Mouse (Mus musculus): ENCODE data around the gene Zdhhc14. TPM values are rescaled to one million over a fixed set of nuclear protein-coding genes. Genes with fewer than 3 reads are reported as not detected.
A peak's percentile ranks its signal among the peaks of the same experiment; 100 is the strongest.

Gene Zdhhc14
- 1 to 10 TPM; 4.4 to 5.7 TPM for total RNA-seq (2021)
- long read RNA-seq, experiment 1, partial matches to known transcripts, result 2 of 9 reads
- long read RNA-seq, experiment 1, other reads (novel, unspliced or antisense), result 7 of 9 reads
- long read RNA-seq, experiment 2, partial matches to known transcripts, result 0 of 6 reads
- long read RNA-seq, experiment 2, other reads (novel, unspliced or antisense), result 4 of 6 reads

DNA sequence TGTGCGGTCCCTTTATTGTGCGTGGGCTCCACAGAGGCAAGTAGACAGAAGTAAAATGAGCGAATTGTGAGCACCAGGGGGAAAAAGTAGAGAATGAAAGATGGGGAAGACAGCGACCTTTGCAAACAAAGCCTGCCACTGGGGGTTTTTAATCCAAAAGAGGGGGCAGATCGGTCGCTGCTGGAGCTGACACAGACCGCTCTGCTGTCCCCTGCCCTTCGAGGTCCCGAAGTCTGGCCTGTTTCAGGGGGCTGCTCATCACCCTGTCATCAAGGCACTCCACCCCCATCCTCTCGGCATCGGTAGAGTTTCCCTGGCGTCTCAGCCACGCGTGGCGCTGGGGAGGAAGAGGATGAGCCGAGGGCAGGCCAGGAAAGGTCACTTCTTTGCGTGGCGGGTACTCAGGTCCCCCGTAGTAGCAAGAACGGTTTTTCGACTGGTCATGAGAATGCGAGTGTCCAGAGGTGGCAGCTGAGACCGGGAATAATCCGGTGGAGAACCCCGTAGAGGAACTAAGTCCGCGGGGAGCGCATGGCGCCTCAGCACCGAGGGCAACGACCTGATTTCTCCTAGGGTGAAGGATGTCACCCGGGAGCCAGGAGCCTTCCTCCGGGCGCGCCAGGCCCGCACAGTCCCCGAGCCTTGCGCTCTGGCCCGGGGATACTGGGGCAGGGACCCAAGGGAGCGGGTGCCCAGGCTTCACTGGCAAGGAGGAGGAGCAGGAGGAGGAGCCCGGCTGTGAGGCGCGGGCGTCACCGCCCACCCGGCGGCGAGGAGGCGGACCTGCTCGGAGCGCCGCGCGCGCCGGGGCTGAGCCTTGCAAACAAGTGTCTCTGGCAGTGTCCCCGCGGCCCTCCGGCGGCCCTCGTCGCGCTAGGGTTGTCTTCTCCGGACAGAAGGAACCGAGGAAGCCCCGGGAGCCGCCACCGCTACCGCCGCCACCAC lies at the start of gene Zdhhc14:
Gene Zdhhc14 (plus strand): TSS at position 757 of the 945 bp plus-strand sequence.
- DNase-seq, result peak; percentile 96 to 97

DNA sequence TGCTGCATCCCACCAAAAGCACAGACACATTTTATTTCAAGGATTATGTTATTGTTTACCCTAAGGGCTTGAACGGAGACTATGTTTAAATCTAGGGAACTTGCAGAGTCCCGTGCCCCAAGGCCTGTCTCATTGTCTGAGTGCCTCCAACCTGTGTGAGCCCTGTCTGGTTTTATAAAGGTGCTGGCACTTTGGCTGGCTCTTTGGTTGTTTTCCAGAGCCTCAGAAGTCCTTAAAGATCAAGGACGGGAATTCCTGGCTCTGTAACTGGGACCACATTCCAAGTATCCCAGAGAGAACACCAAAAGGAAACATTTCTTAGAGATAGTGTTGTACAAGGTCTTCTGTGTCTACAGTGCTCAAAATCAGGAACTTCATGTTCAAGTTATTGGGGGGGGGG lies 49.1 kb upstream of the Zdhhc14 start:
- DNase-seq, result peak in 1 of 2 experiments; percentile 24

DNA sequence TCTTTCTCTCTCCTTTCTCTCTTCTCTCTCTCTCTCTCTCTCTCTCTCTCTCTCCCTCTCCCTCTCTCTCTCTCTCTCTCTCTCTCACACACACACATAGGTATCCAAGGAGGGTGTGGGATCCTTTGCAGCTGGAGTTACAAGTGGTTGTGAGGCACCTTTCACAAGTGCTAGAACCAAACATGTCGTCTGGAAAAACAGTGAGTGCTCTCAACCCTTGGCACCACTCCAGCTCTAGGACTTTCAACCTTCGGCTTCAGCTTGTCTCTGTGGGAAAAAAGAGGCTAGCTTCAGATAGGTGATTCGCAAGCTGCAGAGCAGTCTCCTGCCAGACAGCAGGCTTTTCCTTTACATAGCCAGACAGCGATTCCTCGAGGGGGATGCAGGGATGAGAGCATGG lies 48.6 kb upstream of the Zdhhc14 start:
- DNase-seq, result peak; percentile 43 to 69

DNA sequence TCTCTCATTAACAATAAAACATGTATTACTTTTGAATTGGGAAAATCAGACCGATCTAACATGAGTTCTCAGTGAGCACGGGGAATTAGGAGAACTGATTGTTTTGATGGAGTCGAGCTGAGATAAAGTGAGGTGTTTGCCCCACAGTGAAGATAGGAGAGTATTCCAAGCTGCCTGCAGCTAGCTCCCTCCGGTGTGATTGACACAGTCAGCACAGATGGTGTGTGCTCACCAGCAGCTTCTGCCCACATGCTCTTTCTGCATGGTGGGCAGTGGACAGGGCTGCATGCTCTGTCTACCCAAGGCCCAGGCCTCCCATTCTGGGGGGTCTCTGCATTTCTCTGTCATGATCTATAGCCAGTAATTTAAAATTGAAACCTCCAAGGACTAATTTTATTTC lies 38.7 kb upstream of the Zdhhc14 start:
- no peak for DNase-seq

DNA sequence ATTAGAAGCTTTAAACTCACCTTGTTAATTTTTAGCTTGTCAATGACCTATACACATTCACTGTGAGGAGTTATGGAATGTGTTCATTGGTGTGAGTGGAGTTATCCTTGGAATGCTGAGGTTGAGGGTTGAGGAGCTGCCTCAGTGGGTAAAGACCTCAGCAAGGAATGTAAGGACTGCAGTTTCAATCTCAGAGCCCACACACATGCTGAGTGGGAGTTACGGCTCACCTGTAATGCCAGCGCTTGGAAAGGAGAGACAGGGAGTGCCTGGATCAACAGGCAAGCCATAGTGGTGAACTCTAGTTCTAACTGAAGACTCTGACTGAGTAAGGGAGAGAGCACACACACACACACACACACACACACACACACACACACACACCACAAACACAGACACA lies 28.4 kb upstream of the Zdhhc14 start:
- no peak for DNase-seq

DNA sequence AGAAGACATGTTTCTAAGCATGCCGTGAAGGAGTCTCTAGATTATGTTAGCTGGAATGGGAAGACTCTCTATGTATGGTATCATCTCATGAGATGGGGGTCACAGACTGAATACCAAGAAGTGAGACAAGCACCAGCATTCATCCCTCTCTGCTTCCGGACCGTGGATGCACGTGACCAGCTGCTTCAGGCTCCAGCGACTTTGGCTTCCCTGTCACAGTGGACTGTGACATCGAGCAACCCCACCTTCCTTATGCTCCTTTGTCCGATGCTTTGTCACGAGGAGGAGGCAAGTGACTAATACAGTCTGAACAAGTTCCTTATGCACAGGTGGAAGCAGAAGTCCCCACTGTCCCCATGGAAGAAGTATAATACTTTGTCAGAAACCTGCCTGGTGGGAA lies 25.6 kb upstream of the Zdhhc14 start:
- no peak for DNase-seq

DNA sequence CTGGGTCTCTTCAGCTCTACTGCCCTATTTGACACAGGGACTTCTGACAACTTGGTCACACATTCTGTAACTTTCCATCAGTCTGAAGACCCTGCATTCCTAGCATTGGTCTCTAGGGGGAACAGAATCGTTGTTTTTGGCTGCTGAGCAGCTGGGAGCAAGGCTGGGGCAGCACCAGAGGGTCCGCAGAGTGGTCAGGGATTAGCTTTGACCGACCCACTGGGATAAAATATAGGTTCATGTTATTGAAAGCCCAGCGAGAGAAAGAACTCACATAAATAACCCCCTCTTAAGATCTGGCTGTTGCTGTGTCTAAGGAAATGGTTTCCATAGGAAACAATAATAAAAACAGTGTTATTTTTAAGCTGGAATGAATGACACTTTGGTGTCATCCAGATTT lies 25.2 kb upstream of the Zdhhc14 start:
- DNase-seq, result no peak

DNA sequence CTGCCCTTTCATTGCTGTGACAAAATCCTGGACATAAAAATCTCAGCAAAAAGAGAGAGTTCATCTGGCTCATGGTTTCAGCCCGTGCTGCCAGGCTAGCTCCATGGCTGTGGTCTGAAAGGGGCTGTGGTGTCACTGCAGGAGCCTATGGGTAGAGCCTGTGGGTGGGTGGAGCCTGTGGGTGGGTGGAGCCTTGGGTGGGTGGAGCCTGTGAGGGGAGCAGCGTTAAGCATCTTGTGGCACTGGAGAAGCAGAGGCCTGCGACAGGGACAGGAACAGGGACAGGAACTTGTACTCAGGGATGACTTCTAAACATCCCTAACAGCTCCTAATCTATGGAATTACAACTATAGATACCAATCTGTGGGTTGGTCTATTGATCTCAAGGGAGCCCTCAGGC lies 20.1 kb upstream of the Zdhhc14 start:
- no peak for DNase-seq

DNA sequence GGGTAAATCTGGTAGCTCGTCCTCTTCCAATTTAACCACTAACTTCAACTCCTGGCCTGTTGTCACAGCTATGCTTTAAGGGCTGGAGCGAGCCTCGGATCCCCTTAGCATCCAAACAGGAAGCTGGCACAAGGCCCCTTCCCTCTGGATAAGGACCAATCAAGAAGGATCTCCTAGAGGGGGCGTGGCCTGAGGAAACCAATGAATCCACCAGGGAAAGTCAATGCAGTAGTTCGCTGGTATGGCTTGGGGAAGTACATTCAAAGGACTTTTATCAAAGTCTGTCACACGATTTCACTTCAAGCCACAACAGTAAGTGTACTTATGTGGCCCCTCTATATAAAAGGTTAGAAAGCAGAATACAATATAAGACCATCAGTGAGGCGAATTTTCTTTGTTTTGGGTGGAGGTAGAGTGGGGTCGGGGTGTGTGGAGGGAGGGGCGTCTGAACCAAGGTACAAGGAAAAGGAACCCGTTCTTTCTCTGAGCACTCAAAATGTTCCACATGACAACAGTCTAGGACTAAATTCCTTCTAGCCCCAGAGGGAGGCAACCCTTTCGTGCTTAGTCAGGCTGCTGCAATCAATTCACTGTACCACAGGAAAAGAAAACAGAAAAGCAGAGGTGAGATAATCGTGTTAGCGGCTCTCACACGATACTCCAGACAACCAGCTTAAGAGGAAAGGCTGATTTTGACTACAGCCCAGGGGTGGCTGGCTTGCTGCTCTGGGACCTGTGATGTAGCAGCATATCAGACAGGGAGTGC lies 16.2 kb upstream of the Zdhhc14 start:
- DNase-seq, result no peak

DNA sequence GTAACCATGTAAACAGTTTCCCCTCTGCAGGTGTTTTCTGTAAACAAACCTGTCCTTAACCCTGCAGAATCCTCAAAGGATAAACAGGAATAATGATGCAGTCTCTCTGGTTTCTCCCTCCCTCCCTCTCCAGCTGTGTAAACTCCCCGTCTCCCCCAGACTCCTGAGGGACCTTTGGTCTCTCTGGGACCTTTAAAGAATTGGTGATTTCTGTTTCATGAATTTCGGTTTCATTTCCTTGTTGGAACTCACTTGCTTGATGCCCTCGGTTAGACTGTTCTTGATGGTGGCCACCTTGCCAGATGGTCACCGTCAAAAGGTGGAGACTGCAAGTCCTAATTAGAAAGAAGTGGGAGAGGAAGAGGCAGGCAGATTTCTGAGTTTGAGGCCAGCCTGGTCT lies 8.9 kb upstream of the Zdhhc14 start:
- DNase-seq, result no peak

DNA sequence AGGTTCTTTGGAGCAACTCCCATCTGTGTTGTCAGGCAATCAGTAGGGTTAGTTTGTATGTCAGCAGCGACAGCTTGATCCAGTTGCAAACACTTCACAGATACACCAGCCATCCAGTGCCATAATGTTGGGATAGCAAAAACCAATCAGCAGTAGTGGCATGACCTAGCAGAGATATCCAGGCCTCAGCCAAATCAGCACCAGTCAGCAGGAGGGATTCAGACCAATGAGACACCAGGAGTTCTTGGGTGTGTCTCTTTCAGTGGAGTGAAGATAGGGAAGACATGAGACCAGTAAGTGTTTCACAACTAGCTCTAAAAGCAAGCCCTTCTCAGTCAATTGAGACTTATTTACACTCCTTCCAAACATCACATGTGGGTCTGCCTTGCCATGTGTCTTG lies 7.7 kb upstream of the Zdhhc14 start:
- DNase-seq, result no peak

DNA sequence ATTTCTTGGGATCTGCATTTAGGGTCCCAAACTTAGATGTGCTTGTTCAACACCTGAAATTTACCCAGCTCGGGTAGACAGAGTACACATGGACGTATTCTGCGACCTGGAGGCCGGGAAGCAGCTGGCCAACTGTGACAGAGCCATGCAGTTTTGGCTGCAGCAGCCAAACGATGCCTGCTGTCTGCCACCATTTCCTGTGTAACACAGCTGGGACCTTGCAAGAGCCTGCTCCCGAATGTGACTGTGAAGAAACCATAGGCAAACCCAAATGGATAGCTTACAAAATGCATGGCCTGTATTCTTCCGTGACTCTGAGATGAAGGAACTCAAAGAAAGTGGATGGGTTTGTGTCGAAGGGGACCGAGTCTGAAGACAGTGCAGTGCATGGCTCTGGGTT lies 4.2 kb upstream of the Zdhhc14 start:
- DNase-seq, result no peak

DNA sequence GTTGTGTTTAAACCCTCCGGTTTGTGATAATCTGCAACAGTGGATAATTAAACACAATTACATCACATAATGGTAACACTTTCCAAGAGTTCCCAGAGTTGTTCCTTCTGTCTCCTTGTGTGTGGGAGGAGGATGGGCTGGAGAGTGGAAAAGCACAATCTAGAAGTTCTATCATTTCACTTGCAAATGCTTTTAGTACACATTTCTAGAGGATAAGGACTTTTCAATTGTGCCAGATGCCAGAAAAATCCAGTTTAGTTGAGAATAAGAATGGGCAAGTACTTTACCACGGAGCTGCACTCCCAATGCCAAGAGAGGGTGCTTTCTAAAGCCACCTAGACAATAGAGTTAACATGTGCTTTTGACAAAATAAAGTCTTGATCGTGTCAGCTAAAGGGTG lies 2.0 kb upstream of the Zdhhc14 start:
- no peak for DNase-seq

DNA sequence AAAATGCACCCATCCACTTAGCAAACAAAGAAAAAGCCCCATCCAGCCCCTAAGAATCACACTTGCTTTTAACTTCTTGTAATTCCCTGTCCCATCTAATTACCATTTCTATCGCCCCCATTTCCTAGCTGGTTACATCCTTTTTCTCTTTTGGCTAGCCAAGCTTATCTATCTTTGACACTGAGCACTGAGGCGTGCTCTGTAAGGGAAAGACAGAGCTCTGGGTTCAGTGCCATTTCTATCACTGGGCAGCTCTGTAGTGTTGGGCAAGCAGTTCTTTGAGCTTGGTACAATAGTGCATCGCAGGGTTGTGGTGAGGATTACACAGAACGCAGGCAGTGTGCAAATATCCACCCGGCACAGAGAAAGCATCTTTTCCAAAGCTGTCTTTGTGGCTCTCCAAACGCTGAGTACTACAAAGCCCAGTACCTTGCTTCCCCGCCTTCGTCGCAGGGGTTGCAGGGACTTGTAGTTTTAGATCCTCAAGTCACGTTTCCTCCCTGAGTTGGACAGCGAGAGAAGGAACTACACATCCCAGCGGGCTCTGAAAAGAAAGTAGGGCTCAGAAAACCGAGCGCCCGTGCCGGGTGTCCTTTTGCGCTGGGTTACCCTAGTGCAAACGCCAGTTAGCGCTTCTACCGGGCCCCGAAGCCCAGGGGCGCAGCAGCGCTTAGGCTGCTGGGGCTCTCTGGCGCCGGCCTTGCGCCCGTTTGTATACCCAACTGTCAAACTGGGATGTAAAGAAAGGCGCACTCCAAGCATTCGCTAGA lies 1.1 kb upstream of the Zdhhc14 start:
- peak; percentile 91 to 93 for DNase-seq

DNA sequence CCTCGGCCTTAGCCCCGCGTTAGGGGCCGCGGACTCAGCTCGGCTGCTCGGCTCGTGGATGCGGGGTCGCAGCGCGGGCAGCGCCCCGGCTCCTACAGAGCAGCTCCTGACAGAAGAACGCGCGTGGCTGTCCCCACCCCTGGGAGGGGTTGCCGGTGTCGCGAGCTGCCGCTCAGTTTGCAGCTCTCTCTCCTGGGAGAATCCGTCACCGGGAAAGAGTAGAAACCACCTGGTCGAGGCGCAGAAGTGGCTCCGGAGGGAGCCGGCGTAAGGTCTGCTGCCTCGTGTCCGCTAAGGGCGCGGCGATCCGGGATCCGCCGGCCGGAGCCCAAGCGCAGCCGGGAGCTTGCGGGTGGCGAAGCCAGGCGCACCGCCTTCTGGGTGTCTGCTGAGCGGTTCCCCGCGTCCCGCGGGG lies 396 bp downstream of the Zdhhc14 start:
- DNase-seq, result peak; percentile 71 to 75

DNA sequence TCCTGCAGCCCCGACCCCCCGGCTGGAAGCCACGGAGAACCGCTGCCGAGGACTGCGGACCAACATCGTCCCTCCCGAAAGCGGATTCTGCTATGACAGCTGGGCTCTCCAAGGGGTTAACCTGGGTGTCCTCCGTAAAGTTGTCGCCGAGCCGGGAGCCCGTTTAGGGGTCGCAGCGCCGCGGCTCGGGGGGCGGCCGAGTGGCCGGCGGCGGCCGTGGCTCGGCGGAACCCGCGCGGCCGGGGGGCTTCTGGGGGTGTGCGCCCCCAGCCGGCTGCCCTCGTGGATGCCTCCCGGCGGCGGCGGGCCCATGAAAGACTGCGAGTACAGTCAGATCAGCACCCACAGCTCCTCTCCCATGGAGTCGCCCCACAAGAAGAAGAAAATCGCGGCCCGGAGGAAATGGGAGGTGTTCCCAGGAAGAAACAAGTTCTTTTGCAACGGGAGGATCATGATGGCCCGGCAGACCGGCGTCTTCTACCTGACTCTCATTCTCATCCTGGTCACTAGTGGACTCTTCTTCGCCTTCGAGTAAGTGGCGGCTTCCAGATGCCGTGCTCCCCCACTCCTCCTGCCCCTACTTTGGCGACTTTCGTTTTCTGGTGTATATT lies 909 bp downstream of the Zdhhc14 start:
- DNase-seq, result peak; percentile 65 to 71

DNA sequence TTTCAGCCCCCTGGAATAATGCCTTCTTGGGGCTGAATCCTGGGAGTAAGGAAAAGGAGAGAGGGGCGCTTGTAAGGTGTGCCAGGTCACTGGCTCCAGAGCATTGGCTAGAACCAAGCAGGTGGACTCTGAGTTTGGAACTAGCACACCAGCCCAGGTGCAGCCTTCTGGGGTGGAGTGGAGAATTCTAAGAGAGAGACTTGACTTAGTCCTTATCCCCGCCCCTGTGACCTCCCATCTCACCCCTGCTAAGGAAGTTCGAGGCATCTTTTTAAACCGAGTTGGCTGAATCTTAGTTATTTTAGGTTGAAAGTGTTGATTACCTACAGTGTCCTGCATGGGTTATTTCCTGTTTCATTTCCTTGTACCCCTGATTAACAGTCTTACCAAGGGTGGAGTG lies 1.5 kb downstream of the Zdhhc14 start:
- peak in 1 of 2 experiments; percentile 26 for DNase-seq

DNA sequence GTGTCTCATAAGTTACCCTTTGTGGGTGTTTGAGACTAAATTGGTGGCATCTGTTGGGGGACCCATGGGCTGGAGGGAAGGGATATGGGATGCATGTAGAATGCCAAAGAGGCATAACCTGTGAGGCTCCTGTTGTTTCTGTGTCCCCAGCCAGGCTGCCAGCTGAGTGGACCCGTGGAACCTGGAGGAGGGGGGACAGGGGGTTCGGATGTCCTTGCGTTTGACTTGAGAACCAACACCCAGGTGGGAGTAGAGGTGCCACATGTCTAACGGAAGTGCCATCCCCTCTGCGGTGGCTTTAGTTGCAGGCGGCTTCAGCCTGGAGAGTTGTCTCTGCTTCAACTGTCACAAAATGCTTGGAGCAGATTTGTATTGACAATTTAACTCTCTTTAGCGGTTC lies 2.5 kb downstream of the Zdhhc14 start:
- DNase-seq, result no peak

DNA sequence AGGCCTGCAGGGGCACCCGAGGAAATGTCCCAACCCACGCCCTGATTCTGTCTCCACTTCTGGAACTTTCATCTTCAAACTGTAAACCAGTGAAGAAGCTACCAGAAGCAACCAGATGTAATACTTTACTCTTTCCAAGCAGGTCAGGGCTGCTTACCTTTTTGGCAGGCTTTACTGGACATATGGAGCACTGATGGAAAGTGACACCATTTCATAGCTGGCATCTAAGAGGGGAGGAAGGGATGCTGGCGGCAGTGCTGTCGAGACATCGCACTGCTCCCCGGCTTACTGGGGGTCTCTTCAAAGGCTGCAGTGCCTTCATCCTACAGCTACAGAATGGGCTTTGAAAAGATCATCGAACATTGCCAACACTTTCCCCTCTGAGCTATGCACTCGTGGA lies 5.3 kb downstream of the Zdhhc14 start:
- DNase-seq, result no peak

DNA sequence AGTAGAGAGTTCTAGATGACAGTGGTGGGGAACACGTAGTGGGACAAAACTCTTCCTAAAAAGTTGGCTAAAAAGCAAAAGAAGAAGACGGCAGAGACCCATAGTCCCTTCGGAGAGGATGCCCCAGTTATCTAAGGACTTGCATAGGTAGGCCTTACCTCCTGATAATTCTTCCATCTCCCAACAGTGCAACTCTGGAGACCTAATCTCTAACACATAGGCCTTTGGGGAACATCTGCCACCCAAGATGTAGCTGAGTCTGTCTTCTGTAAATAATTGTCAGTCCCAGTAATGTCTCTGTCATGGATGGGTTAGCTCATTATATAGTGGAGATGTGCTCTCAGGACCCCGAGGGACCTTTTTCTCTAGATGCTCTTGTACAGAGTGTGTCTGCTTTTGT lies 6.6 kb downstream of the Zdhhc14 start:
- no peak for DNase-seq

DNA sequence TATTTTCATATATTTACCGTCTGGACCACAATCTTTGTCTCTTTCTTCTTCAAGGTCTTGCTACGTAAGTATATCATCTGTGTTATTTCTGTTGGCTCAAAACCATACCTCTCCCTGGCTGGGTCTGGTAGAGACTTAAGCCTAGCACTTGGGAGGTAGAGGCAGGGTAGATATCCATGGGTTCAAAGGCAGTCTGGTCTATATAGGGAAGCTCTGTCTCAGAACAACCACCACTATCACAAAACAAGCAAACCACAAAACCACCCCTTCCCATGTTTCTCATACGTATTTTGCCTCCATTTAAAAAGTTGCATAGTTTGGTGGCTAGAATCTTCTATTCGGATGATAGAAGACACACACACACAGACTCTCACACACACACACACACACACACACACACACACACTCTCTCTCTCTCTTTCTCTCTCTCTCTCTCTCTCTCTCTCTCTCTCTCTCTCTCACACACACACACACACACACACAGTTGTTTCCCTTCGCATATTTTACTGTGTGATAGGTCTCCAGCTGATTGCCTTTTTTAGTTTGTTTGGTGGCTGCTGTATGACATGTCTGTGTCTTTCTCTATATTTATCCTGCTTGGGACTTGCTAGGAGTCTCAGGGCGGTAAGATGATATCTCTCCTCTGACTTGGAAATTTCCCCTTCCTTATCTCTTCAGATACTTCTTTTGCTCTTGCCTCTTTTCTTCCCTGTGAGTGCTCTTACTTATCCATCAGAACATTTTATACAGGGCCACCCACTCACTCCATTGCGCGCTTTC lies 11.8 kb downstream of the Zdhhc14 start:
- DNase-seq, result no peak
